Mouse (Mus musculus): ENCODE data around the gene Pilra. TPM values are rescaled to one million over a fixed set of nuclear protein-coding genes. Genes with fewer than 3 reads are reported as not detected.

Gene Pilra
- total and polyA plus RNA-seq, 3 experiments, result 0.89 to 1.5 TPM; not detected in 1

- no peak overlapping the region for H3K4me3 ChIP-seq (ENCODE audit: control insufficient read depth in 1 of 2, insufficient read depth in 1 of 2, low read depth in 2 of 2, low read length in 2 of 2)
- no peak overlapping the region for H3K9ac ChIP-seq (ENCODE audit: control insufficient read depth, low read depth, low read length, poor library complexity, severe bottlenecking)
- H3K27ac ChIP-seq (ENCODE audit: control insufficient read depth, low read depth, low read length), result no peak overlapping the region
- H3K36me3 ChIP-seq (ENCODE audit: control insufficient read depth in 1 of 2, insufficient read depth in 2 of 2, low read length in 2 of 2), result no peaks in the 10 kb centered on the region; a peak in 2 of 4 replicates
- TF ChIP-seq CTCF (IDR thresholded peaks at IDR 0.05 in 2 of 3, conservative IDR thresholded peaks at IDR 0.05 in 1 of 3; ENCODE audit: control insufficient read depth in 1 of 3, insufficient read depth in 1 of 3, low read depth in 2 of 3, low read length in 3 of 3, poor library complexity in 1 of 3, severe bottlenecking in 1 of 3), result no peak
- TF ChIP-seq ZKSCAN1 (IDR thresholded peaks at IDR 0.05; ENCODE audit: low read depth, low read length), result no peak
- no peak for TF ChIP-seq GATA1 (IDR thresholded peaks at IDR 0.05; ENCODE audit: low read depth, low read length)
- no peak for TF ChIP-seq TBP (IDR thresholded peaks at IDR 0.05; ENCODE audit: low read depth, low read length)
- TF ChIP-seq HCFC1 (IDR thresholded peaks at IDR 0.05; ENCODE audit: low read depth, low read length), result no peak
- no peak for TF ChIP-seq CHD2 (IDR thresholded peaks at IDR 0.05; ENCODE audit: low read length)
- no peak for TF ChIP-seq CHD1 (IDR thresholded peaks at IDR 0.05; ENCODE audit: low read depth, low read length)
- TF ChIP-seq SMC3 (IDR thresholded peaks at IDR 0.05; ENCODE audit: low read depth, low read length), result no peak
- no peak for TF ChIP-seq USF2 (IDR thresholded peaks at IDR 0.05; ENCODE audit: borderline replicate concordance in 1 of 2, insufficient read depth in 1 of 2, low read depth in 1 of 2, low read length in 2 of 2)
- no peak for TF ChIP-seq USF1 (IDR thresholded peaks at IDR 0.05; ENCODE audit: low read depth, low read length)
- no peak for TF ChIP-seq RCOR1 (IDR thresholded peaks at IDR 0.05; ENCODE audit: low read depth, low read length)
- TF ChIP-seq TAL1 (IDR thresholded peaks at IDR 0.05; ENCODE audit: low read length), result no peak
- H3K4me1 ChIP-seq (ENCODE audit: control insufficient read depth in 1 of 2, insufficient read depth in 2 of 2, low read length in 2 of 2), result no peaks in the 10 kb centered on the region
- no peaks in the 10 kb centered on the region for H3K9me3 ChIP-seq (replicated peaks; ENCODE audit: insufficient read depth, low read length)
- no peak for DNase-seq (ENCODE audit: low read depth, low spot score)
- no peaks in the 10 kb centered on the region for H3K27me3 ChIP-seq (ENCODE audit: control insufficient read depth in 1 of 2, insufficient read depth in 2 of 2, low read length in 2 of 2)
- H3K79me2 ChIP-seq (ENCODE audit: control insufficient read depth, insufficient read depth, low read length, poor library complexity), result no peaks in the 10 kb centered on the region
Observed at GRCm38 (mm10) chr5:137822602-137823001, 13.5 kb downstream of the Pilra start.

DNA sequence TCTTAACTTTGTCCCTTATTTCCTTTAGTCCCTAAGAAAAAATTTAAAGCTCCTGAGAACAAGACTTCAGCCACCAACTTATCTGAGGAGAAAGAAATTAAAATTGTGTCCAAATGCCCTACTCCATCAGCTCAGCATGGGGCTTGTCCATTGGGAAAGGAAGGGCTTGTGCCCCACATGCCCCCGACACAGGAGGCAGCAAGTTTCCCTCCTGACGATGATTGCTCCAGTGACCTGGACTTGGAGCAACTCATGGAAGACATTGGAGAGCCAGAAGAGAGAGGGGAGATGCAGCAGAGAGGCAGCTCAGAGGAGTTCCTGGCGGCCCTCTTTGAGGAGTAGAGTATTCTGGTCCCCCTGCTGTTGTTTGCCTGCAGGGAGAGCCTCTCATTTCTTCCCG is 14.0 kb downstream of the Pilra start:
- H3K36me3 ChIP-seq (ENCODE audit: control insufficient read depth in 1 of 2, insufficient read depth in 2 of 2, low read length in 2 of 2), result no peaks in the 10 kb centered on the region; a peak in 2 of 4 replicates
- DNase-seq (ENCODE audit: low read depth, low spot score), result no peak
- no peak for TF ChIP-seq MEF2A (IDR thresholded peaks at IDR 0.05; ENCODE audit: extremely low read depth, insufficient replicate concordance, low read depth, low read length, poor library complexity, severe bottlenecking)
- TF ChIP-seq USF2 (IDR thresholded peaks at IDR 0.05; ENCODE audit: borderline replicate concordance in 1 of 2, insufficient read depth in 1 of 2, low read depth in 1 of 2, low read length in 2 of 2), result no peak
- TF ChIP-seq NRF1 (IDR thresholded peaks at IDR 0.05; ENCODE audit: insufficient read depth, low read depth, low read length, poor library complexity, severe bottlenecking), result no peak
- no peak for TF ChIP-seq MAFK (IDR thresholded peaks at IDR 0.05; ENCODE audit: borderline replicate concordance, low read depth, low read length)
- TF ChIP-seq EP300 (IDR thresholded peaks at IDR 0.05; ENCODE audit: low read depth in 1 of 2, low read length in 2 of 2), result no peak
- no peak for TF ChIP-seq UBTF (IDR thresholded peaks at IDR 0.05; ENCODE audit: borderline replicate concordance, insufficient read depth, low read depth, low read length)
- TF ChIP-seq ZNF384 (IDR thresholded peaks at IDR 0.05; ENCODE audit: low read depth, low read length), result no peak
- no peak for TF ChIP-seq ETS1 (IDR thresholded peaks at IDR 0.05; ENCODE audit: low read depth, low read length)
- no peak for TF ChIP-seq JUND (IDR thresholded peaks at IDR 0.05; ENCODE audit: low read depth, low read length)
- no peak for TF ChIP-seq TAL1 (IDR thresholded peaks at IDR 0.05; ENCODE audit: low read length)
- TF ChIP-seq BHLHE40 (IDR thresholded peaks at IDR 0.05; ENCODE audit: borderline replicate concordance, low read depth, low read length), result no peak
- TF ChIP-seq POLR2A (IDR thresholded peaks at IDR 0.05; ENCODE audit: control insufficient read depth in 1 of 2, insufficient read depth in 1 of 2, low read depth in 1 of 2, low read length in 2 of 2, poor library complexity in 1 of 2), result no peak
- TF ChIP-seq SIN3A (IDR thresholded peaks at IDR 0.05; ENCODE audit: low read length), result no peak
- H3K9me3 ChIP-seq (replicated peaks; ENCODE audit: insufficient read depth, low read length), result no peaks in the 10 kb centered on the region
- no peak overlapping the region for H3K9ac ChIP-seq (ENCODE audit: control insufficient read depth, low read depth, low read length, poor library complexity, severe bottlenecking)
- H3K79me2 ChIP-seq (ENCODE audit: control insufficient read depth, insufficient read depth, low read length, poor library complexity), result no peaks in the 10 kb centered on the region
- no peaks in the 10 kb centered on the region for H3K27me3 ChIP-seq (ENCODE audit: control insufficient read depth in 1 of 2, insufficient read depth in 2 of 2, low read length in 2 of 2)
- no peak overlapping the region for H3K4me3 ChIP-seq (ENCODE audit: control insufficient read depth in 1 of 2, insufficient read depth in 1 of 2, low read depth in 2 of 2, low read length in 2 of 2)
- no peaks in the 10 kb centered on the region for H3K4me1 ChIP-seq (ENCODE audit: control insufficient read depth in 1 of 2, insufficient read depth in 2 of 2, low read length in 2 of 2)
- no peak overlapping the region for H3K27ac ChIP-seq (ENCODE audit: control insufficient read depth, low read depth, low read length)

All from MEL (cell line).